ENCODE assay signal across 10 mouse cellular contexts in genomic region chr2:102820225-102820711, GRCm38 (mm10).
DNase-seq lines count a peak whose midpoint lies in the region; ATAC-seq and TF ChIP-seq lines count a peak whose summit lies in the region.
"Had no signal": no experiment of that assay in that cellular context is flagged by ENCODE, and none has a peak within 500 bp of the region (broad histone marks: within the 10 kb centered on the region; RNA-seq: fewer than 3 reads in every experiment).

No protein-coding gene starts in this region.

- intact Hi-C loops in gastrocnemius, adult 2 months (cut with DNase I), result no loop called here
- intact Hi-C loops in left cerebral cortex, postnatal 36 days (cut with DNase I), result no loop called here

- no peak overlapping the region for H3K4me2 ChIP-seq in hindbrain, embryonic 11.5 days (replicated peaks; ENCODE audit: low read depth, low read length)
- H3K4me2 ChIP-seq in lung, embryonic 16.5 days (ENCODE audit: low read depth, low read length), result no peak overlapping the region
- H3K4me2 ChIP-seq: heart, embryonic 15.5 days had no signal

- no peaks in the 10 kb centered on the region for H3K9me3 ChIP-seq in hindbrain, embryonic 11.5 days (ENCODE audit: control insufficient read depth, low read length)
- no peaks in the 10 kb centered on the region for H3K9me3 ChIP-seq in lung, embryonic 16.5 days (ENCODE audit: control insufficient read depth, low read length)
- H3K9me3 ChIP-seq: heart, embryonic 15.5 days had no signal

- TF ChIP-seq CTCF in gastrocnemius, adult 2 months (IDR thresholded peaks at IDR 0.05), result no peak
- no peak for TF ChIP-seq CTCF in brain, embryonic 14.5 days (IDR thresholded peaks at IDR 0.05; ENCODE audit: borderline replicate concordance, extremely low read depth, insufficient read depth, insufficient read length)

- H3K36me3 ChIP-seq in hindbrain, embryonic 11.5 days (ENCODE audit: control insufficient read depth, insufficient read depth, low read length), result no peaks in the 10 kb centered on the region
- peaks cover 9% of the 10 kb centered on the region; the same call in 1 of the 2 replicates for H3K36me3 ChIP-seq in lung, embryonic 16.5 days (ENCODE audit: control insufficient read depth, insufficient read depth, low read length)
- H3K36me3 ChIP-seq: heart, embryonic 15.5 days had no signal

- H3K4me3 ChIP-seq in gastrocnemius, adult 2 months, result no peak overlapping the region
- H3K4me3 ChIP-seq in hindbrain, embryonic 11.5 days (ENCODE audit: low read depth, low read length), result no peak overlapping the region
- no peak overlapping the region for H3K4me3 ChIP-seq in lung, embryonic 16.5 days (ENCODE audit: low read length)
- H3K4me3 ChIP-seq: heart, embryonic 15.5 days had no signal

- ATAC-seq in hindbrain, embryonic 11.5 days (ENCODE audit: low FRiP score), result peak; percentile 81; the same call in 1 of the 2 replicates
- ATAC-seq in lung, embryonic 16.5 days (ENCODE audit: low read depth), result peak; percentile 85
- no peak for ATAC-seq in megakaryocyte, adult 5-6 weeks (ENCODE audit: poor library complexity, severe bottlenecking)

- H3K4me1 ChIP-seq in hindbrain, embryonic 11.5 days (replicated peaks; ENCODE audit: control insufficient read depth, insufficient read depth, low read length), result no peaks in the 10 kb centered on the region
- H3K4me1 ChIP-seq in lung, embryonic 16.5 days (replicated peaks; ENCODE audit: control insufficient read depth, insufficient read depth, low read length), result no peaks in the 10 kb centered on the region; the same call in 1 of the 2 replicates
- H3K4me1 ChIP-seq: heart, embryonic 15.5 days had no signal

- 48% methylated on average over 5 of the region's 5 CpGs for WGBS in hindbrain, embryonic 11.5 days
- WGBS in lung, embryonic 16.5 days, result 67% methylated on average over 5 of the region's 5 CpGs

- H3K27me3 ChIP-seq in hindbrain, embryonic 11.5 days (ENCODE audit: control insufficient read depth, insufficient read depth, low read length), result no peaks in the 10 kb centered on the region
- no peaks in the 10 kb centered on the region for H3K27me3 ChIP-seq in lung, embryonic 16.5 days (ENCODE audit: control insufficient read depth, insufficient read depth, low read depth, low read length)
- H3K27me3 ChIP-seq: CH12.LX; heart, embryonic 15.5 days had no signal

- H3K27ac ChIP-seq in gastrocnemius, adult 2 months, result peak overlapping the region; percentile 46; the same call in 1 of the 2 replicates
- H3K27ac ChIP-seq in hindbrain, embryonic 11.5 days (ENCODE audit: low read depth, low read length), result no peak overlapping the region
- no peak overlapping the region for H3K27ac ChIP-seq in lung, embryonic 16.5 days (ENCODE audit: low read length)
- H3K27ac ChIP-seq: heart, embryonic 15.5 days had no signal

- H3K9ac ChIP-seq in hindbrain, embryonic 11.5 days (ENCODE audit: low read depth, low read length), result no peak overlapping the region
- H3K9ac ChIP-seq in lung, embryonic 16.5 days (ENCODE audit: low read length), result no peak overlapping the region
- H3K9ac ChIP-seq: heart, embryonic 15.5 days had no signal

- peak; percentile 53 for DNase-seq in gastrocnemius, adult 2 months
- DNase-seq in gastrocnemius, postnatal 10 days, result no peak
- DNase-seq in brain, embryonic 14.5 days (ENCODE audit: low read depth), result peak; percentile 34
- peak; percentile 31 for DNase-seq in hindbrain, embryonic 11.5 days (ENCODE audit: low spot score)
- no peak for DNase-seq in right cerebral cortex, postnatal 36 days (ENCODE audit: low spot score in 2 of 2)
- DNase-seq in left cerebral cortex, postnatal 36 days (ENCODE audit: low spot score in 2 of 2), result no peak

- TF ChIP-seq POLR2A in brain, embryonic 14.5 days (IDR thresholded peaks at IDR 0.05; ENCODE audit: borderline replicate concordance, extremely low read depth, insufficient read depth, insufficient read length, poor library complexity, severe bottlenecking), result no peak

Comparison
In these comparisons a context has a peak if more than half of its experiments do, and no peak if none do; other contexts are left out.
1. DNase-seq: peak in gastrocnemius, adult 2 months (single experiment), brain, embryonic 14.5 days (single experiment) and hindbrain, embryonic 11.5 days (single experiment); none in gastrocnemius, postnatal 10 days (single experiment), right cerebral cortex, postnatal 36 days (0 of 2) and left cerebral cortex, postnatal 36 days (0 of 2).